ENCODE assay signal across 17 mouse cellular contexts in genomic region chr5:121742915-121743314, GRCm38 (mm10). TPM values are rescaled to one million over a fixed set of nuclear protein-coding genes. Genes with fewer than 3 reads are reported as not detected.
A peak's percentile ranks its signal among the peaks of the same experiment; 100 is the strongest.
DNase-seq lines count a peak whose midpoint lies in the region; ATAC-seq and TF ChIP-seq lines count a peak whose summit lies in the region.
"Had no signal": no experiment of that assay in that cellular context is flagged by ENCODE, and none has a peak within 500 bp of the region (broad histone marks: within the 10 kb centered on the region; RNA-seq: fewer than 3 reads in every experiment).

No protein-coding gene starts in this region.

- H3K9me3 ChIP-seq in liver, embryonic 13.5 days (replicated peaks): no peaks in the 10 kb centered on the region
- no peaks in the 10 kb centered on the region for H3K9me3 ChIP-seq in intestine, postnatal 0 days (ENCODE audit: control insufficient read depth)
- H3K9me3 ChIP-seq in liver, postnatal 0 days (ENCODE audit: low read length): no peaks in the 10 kb centered on the region
- H3K9me3 ChIP-seq in embryonic facial prominence, embryonic 10.5 days: no peaks in the 10 kb centered on the region
- H3K9me3 ChIP-seq: embryonic facial prominence, embryonic 15.5 days; forebrain, embryonic 10.5 days; heart, embryonic 12.5 days had no signal

- H3K27me3 ChIP-seq in liver, embryonic 13.5 days: no peaks in the 10 kb centered on the region
- H3K27me3 ChIP-seq in intestine, postnatal 0 days (replicated peaks; ENCODE audit: control insufficient read depth, insufficient read depth, low read length): no peaks in the 10 kb centered on the region
- no peaks in the 10 kb centered on the region for H3K27me3 ChIP-seq in liver, postnatal 0 days (ENCODE audit: insufficient read depth, low read length)
- no peaks in the 10 kb centered on the region for H3K27me3 ChIP-seq in embryonic facial prominence, embryonic 10.5 days (replicated peaks; ENCODE audit: low read depth, poor library complexity, severe bottlenecking)
- H3K27me3 ChIP-seq: embryonic facial prominence, embryonic 15.5 days; heart, embryonic 12.5 days had no signal

- no peak for DNase-seq in liver, embryonic 13.5 days
- no peak for DNase-seq in liver
- no peak for DNase-seq in liver, postnatal 0 days
- DNase-seq in right cerebral cortex, adult 2 months (ENCODE audit: low spot score in 2 of 2): no peak
- no peak for DNase-seq in embryonic facial prominence, embryonic 10.5 days (ENCODE audit: low spot score)
- DNase-seq: adrenal gland, adult 2 months; adrenal gland, postnatal 25 days; cerebellum, adult 2 months; cerebellum, postnatal 10 days; gastrocnemius, adult 2 months; gastrocnemius, postnatal 25 days had no signal

- TF ChIP-seq CTCF in intestine, postnatal 0 days (IDR thresholded peaks at IDR 0.05; ENCODE audit: low read depth): 0 out of 2 replicates have a peak, but pooled peaks have one; percentile 2
- TF ChIP-seq CTCF in liver, postnatal 0 days (IDR thresholded peaks at IDR 0.05; ENCODE audit: low read depth): no peak

- WGBS in liver, embryonic 13.5 days (ENCODE audit: insufficient replicate concordance): 84% methylated on average over 2 of the region's 2 CpGs
- 50% methylated on average over 2 of the region's 2 CpGs for WGBS in intestine, postnatal 0 days
- 81% methylated on average over 2 of the region's 2 CpGs for WGBS in liver, postnatal 0 days (ENCODE audit: insufficient replicate concordance)
- WGBS in embryonic facial prominence, embryonic 10.5 days: 93% methylated on average over 2 of the region's 2 CpGs

- 0 out of 2 replicates have a peak overlapping the region, but pooled peaks have one; percentile 2 for H3K27ac ChIP-seq in liver, embryonic 13.5 days
- H3K27ac ChIP-seq in intestine, postnatal 0 days (ENCODE audit: low read depth, low read length): peak overlapping the region; percentile 70
- peak overlapping the region; percentile 74 for H3K27ac ChIP-seq in liver, postnatal 0 days (ENCODE audit: low read depth)
- no peak overlapping the region for H3K27ac ChIP-seq in embryonic facial prominence, embryonic 10.5 days (replicated peaks)
- H3K27ac ChIP-seq: embryonic facial prominence, embryonic 15.5 days; forebrain, embryonic 10.5 days; gastrocnemius, adult 2 months had no signal

- no peaks in the 10 kb centered on the region for H3K36me3 ChIP-seq in liver, embryonic 13.5 days
- peaks cover 3% of the 10 kb centered on the region; the same call in 1 of the 2 replicates for H3K36me3 ChIP-seq in intestine, postnatal 0 days (ENCODE audit: control insufficient read depth, insufficient read depth)
- H3K36me3 ChIP-seq in liver, postnatal 0 days (replicated peaks; ENCODE audit: insufficient read depth, low read length): 0 out of 2 replicates have a peak, but pooled peaks cover 5% of the 10 kb centered on the region
- H3K36me3 ChIP-seq in embryonic facial prominence, embryonic 10.5 days (replicated peaks): peaks cover 48% of the 10 kb centered on the region

- ATAC-seq in liver, embryonic 13.5 days (ENCODE audit: low read depth): no peak
- no peak for ATAC-seq in intestine, postnatal 0 days
- peak; percentile 57 for ATAC-seq in liver, postnatal 0 days
- ATAC-seq: forebrain, embryonic 14.5 days had no signal

- no peak for TF ChIP-seq EP300 in liver, postnatal 0 days (IDR thresholded peaks at IDR 0.05; ENCODE audit: low read depth)

- H3K9ac ChIP-seq in liver, embryonic 13.5 days: no peak overlapping the region
- no peak overlapping the region for H3K9ac ChIP-seq in intestine, postnatal 0 days (ENCODE audit: low read depth, low read length)
- H3K9ac ChIP-seq in liver, postnatal 0 days (replicated peaks): no peak overlapping the region
- H3K9ac ChIP-seq: embryonic facial prominence, embryonic 15.5 days; heart, embryonic 12.5 days had no signal

- H3K4me1 ChIP-seq in liver, embryonic 13.5 days (replicated peaks): peaks cover 58% of the 10 kb centered on the region
- no peaks in the 10 kb centered on the region for H3K4me1 ChIP-seq in intestine, postnatal 0 days (replicated peaks; ENCODE audit: control insufficient read depth, insufficient read depth, low read length)
- H3K4me1 ChIP-seq in liver, postnatal 0 days (ENCODE audit: insufficient read depth): peaks cover 31% of the 10 kb centered on the region
- peaks cover 8% of the 10 kb centered on the region; the same call in 1 of the 2 replicates for H3K4me1 ChIP-seq in embryonic facial prominence, embryonic 10.5 days

- no peak overlapping the region for H3K4me2 ChIP-seq in liver, embryonic 13.5 days
- no peak overlapping the region for H3K4me2 ChIP-seq in intestine, postnatal 0 days (replicated peaks; ENCODE audit: low read depth)
- H3K4me2 ChIP-seq in liver, postnatal 0 days (ENCODE audit: low read depth, low read length): peak overlapping the region; percentile 29; the same call in 1 of the 2 replicates
- H3K4me2 ChIP-seq: embryonic facial prominence, embryonic 15.5 days; heart, embryonic 12.5 days had no signal

- no peak overlapping the region for H3K4me3 ChIP-seq in liver, embryonic 13.5 days (replicated peaks)
- no peak overlapping the region for H3K4me3 ChIP-seq in intestine, postnatal 0 days (ENCODE audit: low read depth, low read length)
- H3K4me3 ChIP-seq in liver, postnatal 0 days (ENCODE audit: low read depth, low read length): no peak overlapping the region
- no peak overlapping the region for H3K4me3 ChIP-seq in embryonic facial prominence, embryonic 10.5 days
- H3K4me3 ChIP-seq: embryonic facial prominence, embryonic 15.5 days; erythroblast, embryonic 14.5 days; forebrain, embryonic 10.5 days; gastrocnemius, adult 2 months; heart, embryonic 12.5 days had no signal

RNA-seq across cellular contexts. Expression of gene Atxn2, which starts 31.8 kb away (rescaled TPM):
- polyA plus RNA-seq in liver, embryonic 13.5 days (2015; fragmentation: Nextera tagmentation; extraction: Ambion mirVana): 16.0 and 17.6 TPM in 2 replicates
- 54.3 and 62.6 TPM in 2 replicates for polyA plus RNA-seq in intestine, postnatal 0 days (2015; fragmentation: Nextera tagmentation; extraction: Ambion mirVana)
- 31.6 and 42.8 TPM in 2 replicates for polyA plus RNA-seq in liver, postnatal 0 days (2015; fragmentation: Nextera tagmentation; extraction: Ambion mirVana)
- polyA plus RNA-seq in embryonic facial prominence, embryonic 10.5 days (2016; fragmentation: Nextera tagmentation; extraction: Ambion mirVana): 44.5 and 44.9 TPM in 2 replicates
